Mouse (Mus musculus) T-helper 1 cell (primary cell): ENCODE data around the gene Shoc2.

Source experiments
- in situ Hi-C: fragments of 300-600 bp; cut with MboI, MseI; formaldehyde crosslinking; loops from one replicate; pipeline ENCODE4 v1.15.1; 2025; ENCODE audit warnings: high pct_unique_total_duplicates

Shoc2 gene

GRCm38 (mm10) chr19:54015503-54015902 is 71.4 kb downstream of the Shoc2 start:
- in situ Hi-C loops, result no loop called here

GRCm38 (mm10) chr19:54035100-54035499 is 91.0 kb downstream of the Shoc2 start:
- in situ Hi-C loops, result no loop called here

- in situ Hi-C loops, result no loop called here
Observed at GRCm38 (mm10) chr19:54039441-54039840, 95.3 kb downstream of the Shoc2 start.

- in situ Hi-C loops, result no loop called here
Observed at GRCm38 (mm10) chr19:54040356-54041028, 96.4 kb downstream of the Shoc2 start.

GRCm38 (mm10) chr19:54041029-54041367 is 96.9 kb downstream of the Shoc2 start:
- in situ Hi-C loops, result no loop called here

- in situ Hi-C loops, result no loop called here
Observed at GRCm38 (mm10) chr19:54043851-54044250, 99.7 kb downstream of the Shoc2 start, which contains the start of gene Adra2a. Adra2a (plus strand) TSS chr19:54044151.

- in situ Hi-C loops, result no loop called here
Observed at GRCm38 (mm10) chr19:54044507-54045371, 100.6 kb downstream of the Shoc2 start.

- in situ Hi-C loops, result no loop called here
Observed at GRCm38 (mm10) chr19:54045412-54045811, 101.3 kb downstream of the Shoc2 start.

- in situ Hi-C loops, result no loop called here
Observed at GRCm38 (mm10) chr19:54045931-54046683, 102.0 kb downstream of the Shoc2 start.

- in situ Hi-C loops, result no loop called here
Observed at GRCm38 (mm10) chr19:54046684-54047070, 102.6 kb downstream of the Shoc2 start.

GRCm38 (mm10) chr19:54047386-54048050 is 103.4 kb downstream of the Shoc2 start:
- in situ Hi-C loops, result no loop called here

- in situ Hi-C loops, result no loop called here
Observed at GRCm38 (mm10) chr19:54048161-54048885, 104.2 kb downstream of the Shoc2 start.

GRCm38 (mm10) chr19:54051651-54052050 is 107.5 kb downstream of the Shoc2 start:
- in situ Hi-C loops, result loop anchor here (25.0 kb wide), 1 partner anchor 1011 kb away; no protein-coding TSS in a partner anchor

GRCm38 (mm10) chr19:54055845-54056244 is 111.7 kb downstream of the Shoc2 start:
- in situ Hi-C loops, result loop anchor here (25.0 kb wide), 1 partner anchor 1006 kb away; no protein-coding TSS in a partner anchor

GRCm38 (mm10) chr19:54068447-54068846 is 124.3 kb downstream of the Shoc2 start:
- in situ Hi-C loops, result loop anchor here (25.0 kb wide), 1 partner anchor 994 kb away; no protein-coding TSS in a partner anchor

GRCm38 (mm10) chr19:54070521-54070920 is 126.4 kb downstream of the Shoc2 start:
- in situ Hi-C loops, result loop anchor here (25.0 kb wide), 1 partner anchor 992 kb away; no protein-coding TSS in a partner anchor

- in situ Hi-C loops, result loop anchor here (25.0 kb wide), 1 partner anchor 990 kb away; no protein-coding TSS in a partner anchor
Observed at GRCm38 (mm10) chr19:54072233-54072800, 128.2 kb downstream of the Shoc2 start.

GRCm38 (mm10) chr19:54076362-54077349 is 132.6 kb downstream of the Shoc2 start:
- in situ Hi-C loops, result no loop called here

- in situ Hi-C loops, result no loop called here
Observed at GRCm38 (mm10) chr19:54081303-54081702, 137.2 kb downstream of the Shoc2 start.
